Mouse (Mus musculus) neural tube, embryonic 13.5 days (tissue): Measurements from ENCODE around the gene Gfra1. TPM values are rescaled to one million over a fixed set of nuclear protein-coding genes. Genes with fewer than 3 reads are reported as not detected.
A peak's percentile ranks its signal among the peaks of the same experiment; 100 is the strongest.

Experiments
- ATAC-seq: fragments of 200-750 bp; cut with Nextera tagmentation; 2 replicates; pipeline ENCODE4 v1.8.0; 2017; ENCODE audit warnings: low read depth, mild to moderate bottlenecking, moderate TSS enrichment, moderate library complexity
- H3K27ac ChIP-seq: fragments of 300-500 bp; sonication (generic); replicated peaks from 2 replicates; pipeline ENCODE4 v1.5.1; 2015; ENCODE audit warnings: moderate library complexity, mild to moderate bottlenecking, inconsistent platforms
- H3K27me3 ChIP-seq: fragments of 300-500 bp; sonication (generic); 2 replicates; pipeline ENCODE4 v1.6.1; 2015; ENCODE audit warnings: mild to moderate bottlenecking, inconsistent platforms
- H3K36me3 ChIP-seq: fragments of 300-500 bp; sonication (generic); 2 replicates; pipeline ENCODE4 v1.6.1; 2015; ENCODE audit warnings: mild to moderate bottlenecking, inconsistent platforms
- H3K4me1 ChIP-seq: fragments of 300-500 bp; sonication (generic); replicated peaks from 2 replicates; pipeline ENCODE4 v1.6.1; 2015; ENCODE audit warnings: inconsistent platforms
- H3K4me2 ChIP-seq: fragments of 300-500 bp; sonication (generic); 2 replicates; pipeline ENCODE4 v1.6.1; 2015; ENCODE audit warnings: inconsistent platforms, mild to moderate bottlenecking, moderate library complexity
- H3K4me3 ChIP-seq: fragments of 300-500 bp; sonication (generic); 2 replicates; pipeline ENCODE4 v1.5.1; 2015; ENCODE audit warnings: mild to moderate bottlenecking, inconsistent platforms
- H3K9ac ChIP-seq: fragments of 300-500 bp; sonication (generic); 2 replicates; pipeline ENCODE4 v1.6.1; 2015; ENCODE audit warnings: moderate library complexity, mild to moderate bottlenecking, inconsistent platforms
- H3K9me3 ChIP-seq: fragments of 300-500 bp; sonication (generic); 2 replicates; pipeline ENCODE4 v1.6.1; 2016; ENCODE audit warnings: inconsistent platforms
- WGBS: fragments of 180-500 bp; shearing (Covaris S2); methylation state at CpG from one replicate; pipeline ENCODE4 v1.1.7; 2015; 5-methylcytosine and 5-hydroxymethylcytosine counted together
- polyA plus RNA-seq: library from polyadenylated mRNA; unstranded; fragments of >200 nt; fragmentation: Nextera tagmentation; extraction: Ambion mirVana; gene quantifications from 2 replicates; pipeline ENCODE4 v1.2.1, GENCODE M21; 2015

Gene Gfra1
- polyA plus RNA-seq, 1 experiment from 2014 or later: 72.7 TPM

GRCm38 (mm10) chr19:58438762-58439161 is 16.9 kb downstream of the Gfra1 start:
- Histone ChIP-seq H3K9ac (no peak overlapping the region), H3K36me3 (peaks cover 4% of the 10 kb centered on the region), H3K27me3 (no peaks in the 10 kb centered on the region), H3K9me3 (no peaks in the 10 kb centered on the region), H3K4me2 (no peak overlapping the region), H3K4me1 (peaks cover 73% of the 10 kb centered on the region), H3K27ac (no peak overlapping the region), H3K4me3 (no peak overlapping the region)
- 90% methylated on average over 4 of the region's 4 CpGs for WGBS
- ATAC-seq: no peak

- no peaks in the 10 kb centered on the region for H3K27me3 ChIP-seq
- peak overlapping the region; percentile 47 for H3K27ac ChIP-seq
- no peaks in the 10 kb centered on the region for H3K9me3 ChIP-seq
- H3K9ac ChIP-seq: 0 out of 2 replicates have a peak overlapping the region, but pooled peaks have one; percentile 1
- H3K4me1 ChIP-seq: peaks cover 61% of the 10 kb centered on the region
- H3K4me3 ChIP-seq: no peak overlapping the region
- WGBS: 34% methylated on average over 10 of the region's 10 CpGs
- no peak overlapping the region for H3K4me2 ChIP-seq
- peaks cover 4% of the 10 kb centered on the region for H3K36me3 ChIP-seq
- ATAC-seq: no peak
These were observed 18.2 kb downstream of the Gfra1 start for GRCm38 (mm10) chr19:58437441-58438071.

- H3K9me3 ChIP-seq: no peaks in the 10 kb centered on the region
- no peak overlapping the region for H3K4me3 ChIP-seq
- H3K4me2 ChIP-seq: no peak overlapping the region
- ATAC-seq: no peak
- 82% methylated on average over 3 of the region's 3 CpGs for WGBS
- H3K36me3 ChIP-seq: peaks cover 4% of the 10 kb centered on the region
- H3K27me3 ChIP-seq: no peaks in the 10 kb centered on the region
- H3K27ac ChIP-seq: peak overlapping the region; percentile 47
- H3K4me1 ChIP-seq: peaks cover 54% of the 10 kb centered on the region
- H3K9ac ChIP-seq: no peak overlapping the region
These were observed 18.8 kb downstream of the Gfra1 start for GRCm38 (mm10) chr19:58436874-58437273.

GRCm38 (mm10) chr19:58435877-58436276 is 19.8 kb downstream of the Gfra1 start:
- no peak for ATAC-seq
- 82% methylated on average over 5 of the region's 5 CpGs for WGBS
- no peaks in the 10 kb centered on the region for H3K9me3 ChIP-seq
- no peak overlapping the region for H3K27ac ChIP-seq
- H3K4me3 ChIP-seq: no peak overlapping the region
- H3K27me3 ChIP-seq: no peaks in the 10 kb centered on the region
- H3K36me3 ChIP-seq: no peaks in the 10 kb centered on the region; the same call in 1 of the 2 replicates
- H3K9ac ChIP-seq: no peak overlapping the region
- H3K4me1 ChIP-seq: peaks cover 44% of the 10 kb centered on the region
- no peak overlapping the region for H3K4me2 ChIP-seq

GRCm38 (mm10) chr19:58432840-58433239 is 22.9 kb downstream of the Gfra1 start:
- no peak overlapping the region for H3K4me3 ChIP-seq
- no peaks in the 10 kb centered on the region for H3K27me3 ChIP-seq
- peaks cover 27% of the 10 kb centered on the region for H3K4me1 ChIP-seq
- no peak overlapping the region for H3K4me2 ChIP-seq
- no peak overlapping the region for H3K27ac ChIP-seq
- no peaks in the 10 kb centered on the region for H3K9me3 ChIP-seq
- no peak for ATAC-seq
- no peak overlapping the region for H3K9ac ChIP-seq
- 80% methylated on average over 5 of the region's 5 CpGs for WGBS
- peaks cover 12% of the 10 kb centered on the region for H3K36me3 ChIP-seq

DNA sequence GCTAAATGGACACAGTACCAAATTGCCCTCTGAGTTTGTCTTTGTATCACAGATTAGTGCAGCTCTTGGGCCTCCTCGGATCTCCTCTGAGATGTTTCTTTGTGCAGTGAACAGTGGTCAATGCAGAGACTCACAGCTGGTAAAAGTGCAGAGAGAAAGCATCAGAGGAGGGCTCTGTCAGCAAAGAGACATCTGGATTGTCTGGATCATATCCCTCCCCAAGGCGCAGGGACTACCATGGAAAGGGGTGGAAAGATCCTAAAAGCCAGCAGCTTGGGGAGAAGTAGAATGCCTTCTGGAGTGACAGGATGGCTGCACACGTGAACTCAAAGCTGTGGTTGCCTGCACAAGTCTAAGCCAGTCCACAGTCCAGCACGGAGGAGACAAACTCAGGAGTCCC is 27.2 kb downstream of the Gfra1 start:
- H3K9me3 ChIP-seq: no peaks in the 10 kb centered on the region
- no peaks in the 10 kb centered on the region for H3K27me3 ChIP-seq
- peaks cover 12% of the 10 kb centered on the region for H3K36me3 ChIP-seq
- H3K4me3 ChIP-seq: no peak overlapping the region
- no peak overlapping the region for H3K27ac ChIP-seq
- 88% methylated on average over 4 of the region's 4 CpGs for WGBS
- no peak overlapping the region for H3K9ac ChIP-seq
- H3K4me2 ChIP-seq: no peak overlapping the region
- H3K4me1 ChIP-seq: peaks cover 4% of the 10 kb centered on the region; the same call in 1 of the 2 replicates
- no peak for ATAC-seq

DNA sequence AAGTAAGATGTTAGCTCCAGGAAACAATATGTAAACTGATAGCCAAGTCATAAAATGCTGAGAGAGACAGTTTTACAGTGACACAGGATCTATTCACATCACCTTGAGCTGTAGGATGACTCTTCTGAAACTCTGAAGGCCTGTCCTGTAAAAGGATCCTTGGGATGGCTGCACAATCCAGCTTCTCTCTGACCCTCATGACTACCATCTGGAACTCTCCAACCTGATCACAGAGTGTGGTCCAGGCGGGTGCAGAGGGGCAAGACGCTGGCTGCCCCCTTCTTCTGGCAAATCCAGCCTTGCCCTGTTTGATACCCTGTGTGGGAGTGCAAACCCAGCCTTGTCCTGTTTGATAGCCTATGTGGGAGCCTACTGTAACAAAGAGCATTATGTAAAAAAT is 28.4 kb downstream of the Gfra1 start:
- Histone ChIP-seq H3K4me1 (peaks cover 5% of the 10 kb centered on the region; the same call in 1 of the 2 replicates), H3K4me3 (no peak overlapping the region), H3K36me3 (peaks cover 17% of the 10 kb centered on the region), H3K9me3 (no peaks in the 10 kb centered on the region), H3K27ac (no peak overlapping the region), H3K9ac (no peak overlapping the region), H3K27me3 (no peaks in the 10 kb centered on the region), H3K4me2 (no peak overlapping the region)
- WGBS: 92% methylated on average over 2 of the region's 2 CpGs
- ATAC-seq: no peak

DNA sequence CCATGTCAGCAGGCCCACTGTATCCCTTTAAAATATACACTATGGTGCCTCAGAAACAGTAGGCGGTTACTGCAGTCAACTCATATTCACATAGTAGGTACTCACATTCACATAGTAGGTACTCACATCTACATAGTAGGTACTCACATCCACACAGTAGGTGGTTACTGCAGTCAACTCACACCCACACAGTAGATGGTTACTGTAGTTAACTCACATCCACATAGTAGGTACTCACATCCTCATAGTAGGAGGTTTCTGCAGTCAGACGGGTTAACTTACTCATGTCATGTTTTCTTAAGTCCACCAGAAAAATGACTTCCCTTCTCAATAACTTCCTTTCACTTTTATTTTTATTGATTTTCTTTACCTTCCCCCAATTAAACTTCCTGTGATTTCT is 30.8 kb downstream of the Gfra1 start:
- ATAC-seq: no peak
- no peak overlapping the region for H3K4me3 ChIP-seq
- no peak overlapping the region for H3K9ac ChIP-seq
- peaks cover 17% of the 10 kb centered on the region for H3K36me3 ChIP-seq
- 99% methylated on average over 2 of the region's 2 CpGs for WGBS
- H3K4me1 ChIP-seq: peaks cover 23% of the 10 kb centered on the region
- no peaks in the 10 kb centered on the region for H3K9me3 ChIP-seq
- H3K4me2 ChIP-seq: no peak overlapping the region
- no peak overlapping the region for H3K27ac ChIP-seq
- H3K27me3 ChIP-seq: no peaks in the 10 kb centered on the region

DNA sequence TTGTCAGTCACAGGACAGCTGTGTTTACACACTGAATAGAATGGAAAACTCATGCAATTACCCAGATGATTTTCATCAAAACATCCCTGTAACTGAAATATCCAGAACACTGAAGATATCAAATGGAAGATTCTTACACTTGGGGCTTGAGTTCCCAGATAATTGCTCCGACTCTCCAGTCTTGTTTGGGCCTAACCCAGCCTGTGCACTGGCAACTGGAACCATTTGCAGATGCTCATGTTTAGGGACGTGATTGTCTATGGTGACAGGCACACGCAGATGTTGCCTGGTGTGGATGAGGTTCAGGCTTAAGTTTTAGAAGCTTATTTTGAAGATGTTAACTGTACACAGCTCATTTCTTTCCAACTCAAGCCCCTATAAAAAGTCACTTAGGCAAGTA is 31.5 kb downstream of the Gfra1 start:
- Histone ChIP-seq H3K27me3 (no peaks in the 10 kb centered on the region), H3K4me3 (no peak overlapping the region), H3K27ac (no peak overlapping the region), H3K36me3 (peaks cover 14% of the 10 kb centered on the region), H3K4me2 (no peak overlapping the region), H3K9ac (no peak overlapping the region), H3K4me1 (peaks cover 30% of the 10 kb centered on the region), H3K9me3 (no peaks in the 10 kb centered on the region)
- ATAC-seq: no peak
- 85% methylated on average over 3 of the region's 3 CpGs for WGBS

DNA sequence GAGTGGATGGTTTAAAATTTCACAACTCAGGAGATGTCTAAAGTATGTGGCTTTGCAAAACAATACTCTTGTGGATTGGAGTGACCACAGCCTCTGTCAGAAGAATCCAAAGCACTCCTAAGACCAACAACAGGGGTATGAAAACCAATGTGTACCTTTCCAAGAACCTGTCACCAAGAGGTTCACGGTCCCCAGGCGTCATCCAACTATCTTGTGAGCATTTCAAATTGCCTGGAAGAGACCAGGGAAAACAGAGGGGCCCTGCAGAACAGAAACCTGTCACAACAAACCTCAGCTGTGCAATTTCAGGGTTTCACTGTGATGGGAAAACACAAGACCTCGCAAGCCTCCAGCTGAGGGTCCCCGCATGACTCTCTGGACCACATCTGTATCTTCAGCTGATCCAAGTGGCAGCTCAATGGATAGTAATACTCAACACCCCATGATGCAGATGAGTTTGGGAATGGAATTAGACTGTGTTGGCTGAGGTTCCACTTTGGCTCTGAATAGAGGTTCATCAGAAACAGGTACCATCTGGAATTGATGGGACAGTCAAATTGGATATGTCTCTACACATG is 32.7 kb downstream of the Gfra1 start:
- no peak overlapping the region for H3K9ac ChIP-seq
- H3K4me1 ChIP-seq: peaks cover 31% of the 10 kb centered on the region
- WGBS: 84% methylated on average over 4 of the region's 4 CpGs
- no peak overlapping the region for H3K4me3 ChIP-seq
- no peak overlapping the region for H3K4me2 ChIP-seq
- H3K36me3 ChIP-seq: peaks cover 5% of the 10 kb centered on the region
- no peaks in the 10 kb centered on the region for H3K27me3 ChIP-seq
- H3K27ac ChIP-seq: no peak overlapping the region
- no peaks in the 10 kb centered on the region for H3K9me3 ChIP-seq
- ATAC-seq: no peak

- Histone ChIP-seq H3K27me3 (no peaks in the 10 kb centered on the region), H3K4me1 (peaks cover 27% of the 10 kb centered on the region), H3K27ac (peak overlapping the region; percentile 54; the same call in 1 of the 2 replicates), H3K36me3 (peaks cover 5% of the 10 kb centered on the region; the same call in 1 of the 2 replicates), H3K9ac (no peak overlapping the region), H3K4me3 (no peak overlapping the region), H3K9me3 (no peaks in the 10 kb centered on the region), H3K4me2 (no peak overlapping the region)
- no peak for ATAC-seq
- 39% methylated on average over 3 of the region's 3 CpGs for WGBS
These were observed 36.0 kb downstream of the Gfra1 start for GRCm38 (mm10) chr19:58419685-58420084.

DNA sequence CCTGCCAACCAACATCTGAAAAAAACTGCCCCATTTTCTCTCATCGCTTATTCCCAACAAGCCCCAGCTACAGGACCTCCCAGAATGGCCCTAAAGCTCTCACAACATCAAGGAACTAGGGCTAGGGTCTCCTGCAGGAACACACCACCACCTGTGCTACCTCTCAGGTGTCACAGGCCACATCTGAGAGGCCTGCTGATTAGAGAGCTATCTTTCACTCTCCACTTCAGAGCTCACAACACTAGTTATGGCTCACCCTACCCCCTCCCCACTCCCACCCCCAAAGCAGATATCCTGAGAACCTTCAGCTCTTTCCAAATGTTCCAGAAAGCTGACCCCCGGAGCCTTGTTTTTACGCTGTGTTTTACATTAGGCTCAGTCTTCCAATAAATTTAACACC is 36.4 kb downstream of the Gfra1 start:
- 81% methylated on average over 3 of the region's 3 CpGs for WGBS
- Histone ChIP-seq H3K4me1 (peaks cover 27% of the 10 kb centered on the region), H3K4me2 (no peak overlapping the region), H3K27ac (0 out of 2 replicates have a peak overlapping the region, but pooled peaks have one; percentile 54), H3K36me3 (peaks cover 5% of the 10 kb centered on the region; the same call in 1 of the 2 replicates), H3K4me3 (no peak overlapping the region), H3K9me3 (no peaks in the 10 kb centered on the region), H3K27me3 (no peaks in the 10 kb centered on the region), H3K9ac (no peak overlapping the region)
- no peak for ATAC-seq

DNA sequence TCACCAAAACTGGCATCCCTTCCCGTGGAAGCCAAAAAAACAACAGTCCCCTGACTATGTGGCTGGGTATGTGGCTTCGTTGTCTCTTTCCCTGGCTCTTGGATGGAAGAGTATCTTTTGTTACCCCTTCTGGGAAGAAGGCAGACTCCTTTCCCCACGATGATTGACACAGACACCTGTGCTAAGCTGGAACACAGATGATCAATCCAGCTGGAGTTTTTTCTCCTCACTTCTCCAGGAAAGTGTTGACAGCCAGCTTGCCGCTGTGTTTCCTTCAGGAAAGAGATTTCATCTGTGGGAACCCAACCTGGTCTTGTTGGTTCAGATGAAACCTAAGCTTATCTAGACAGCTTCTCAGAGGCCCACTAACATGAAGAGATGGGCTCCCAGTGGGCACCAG is 40.5 kb downstream of the Gfra1 start:
- H3K36me3 ChIP-seq: no peaks in the 10 kb centered on the region
- no peak overlapping the region for H3K27ac ChIP-seq
- H3K27me3 ChIP-seq: no peaks in the 10 kb centered on the region
- H3K9ac ChIP-seq: no peak overlapping the region
- no peak overlapping the region for H3K4me3 ChIP-seq
- H3K4me2 ChIP-seq: no peak overlapping the region
- 88% methylated on average over 4 of the region's 4 CpGs for WGBS
- peaks cover 31% of the 10 kb centered on the region for H3K4me1 ChIP-seq
- no peaks in the 10 kb centered on the region for H3K9me3 ChIP-seq
- no peak for ATAC-seq
